Mouse (Mus musculus) adrenal gland, adult 2 months (tissue): ENCODE results near the gene Gm10234. TPM values are rescaled to one million over a fixed set of nuclear protein-coding genes. Genes with fewer than 3 reads are reported as not detected.

Source experiments
- DNase-seq: peaks from one replicate; pipeline ENCODE4 v3.0.0; 2021
- long read RNA-seq: library from polyadenylated mRNA; stranded (forward); transcript quantifications from one replicate; pipeline ENCODE4 v2.0.0, GENCODE M21; 2021
- polyA plus RNA-seq: library from polyadenylated mRNA; depleted of rRNA; stranded (reverse); fragments of >200 nt; gene quantifications from 2 replicates; pipeline ENCODE4 v1.2.3, GENCODE M21; 2012; rRNA removed
- total RNA-seq, 2 experiments: library from RNA; stranded (reverse); gene quantifications; 2 replicates each; pipeline ENCODE4 v1.2.3; 2021

Gene Gm10234
- not detected for total RNA-seq
- polyA plus RNA-seq: not detected in 2 replicates
- long read RNA-seq: 0 reads

DNA sequence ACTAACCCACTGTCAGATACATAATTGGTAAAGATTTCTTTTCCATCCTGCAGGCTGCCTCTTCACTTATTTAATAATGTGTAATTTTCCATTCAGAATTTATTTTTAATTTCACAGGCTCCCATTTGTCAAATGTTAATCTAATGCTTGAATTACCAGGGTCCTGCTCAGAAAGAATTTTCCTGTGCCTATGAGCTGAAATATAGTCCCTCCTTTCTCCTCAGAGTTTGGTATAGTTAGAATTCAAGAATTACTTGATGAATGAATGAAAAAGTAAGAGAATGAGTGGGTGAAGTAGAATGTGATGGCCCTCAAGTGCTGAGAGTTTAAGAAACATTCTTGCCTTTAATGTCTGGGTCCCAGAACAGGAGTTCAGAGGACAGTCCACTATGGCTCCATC lies at the start of gene Gm10234:
Gm10234 (plus strand) TSS at position 301 of the 400 bp plus-strand sequence.
- DNase-seq: no peak

DNA sequence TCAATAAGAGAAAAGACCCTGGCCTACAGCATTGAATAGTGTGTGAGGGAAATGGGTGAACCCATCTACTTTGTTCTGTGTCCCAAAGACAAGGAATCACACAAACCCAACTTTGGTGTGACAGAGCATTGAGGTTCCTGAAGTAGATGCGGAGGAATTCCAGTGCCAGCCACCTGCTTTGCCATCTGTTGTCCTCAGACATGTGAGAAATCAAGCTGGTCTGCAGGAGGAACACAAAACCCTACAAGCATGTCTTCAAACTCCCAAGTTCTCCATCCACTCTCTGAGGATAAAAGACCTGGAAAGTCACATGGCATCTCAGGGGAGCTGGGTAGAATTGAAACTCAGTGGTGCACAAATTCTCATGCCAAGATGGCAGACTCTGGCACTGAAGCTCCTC lies 44.3 kb upstream of the Gm10234 start:
- DNase-seq: no peak

DNA sequence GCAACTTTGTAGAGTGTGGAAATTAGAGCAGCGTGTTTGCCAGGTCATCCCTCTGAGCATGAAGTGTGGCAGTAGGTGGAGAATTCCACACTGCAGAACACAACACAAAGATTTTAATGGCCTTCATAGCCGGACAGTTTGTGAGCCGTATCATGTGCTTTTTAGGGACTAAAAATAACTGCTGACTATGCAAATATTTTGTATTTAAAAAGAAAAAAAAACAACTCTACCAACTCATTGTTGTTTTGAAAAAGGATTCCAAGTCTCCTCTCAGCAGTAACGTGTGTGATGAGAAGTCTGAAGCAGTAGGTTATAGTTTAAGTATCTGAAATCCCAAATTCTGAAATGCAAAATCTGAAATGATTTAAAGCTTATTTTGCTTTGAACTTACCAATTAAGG lies 25.9 kb upstream of the Gm10234 start:
- no peak for DNase-seq

DNA sequence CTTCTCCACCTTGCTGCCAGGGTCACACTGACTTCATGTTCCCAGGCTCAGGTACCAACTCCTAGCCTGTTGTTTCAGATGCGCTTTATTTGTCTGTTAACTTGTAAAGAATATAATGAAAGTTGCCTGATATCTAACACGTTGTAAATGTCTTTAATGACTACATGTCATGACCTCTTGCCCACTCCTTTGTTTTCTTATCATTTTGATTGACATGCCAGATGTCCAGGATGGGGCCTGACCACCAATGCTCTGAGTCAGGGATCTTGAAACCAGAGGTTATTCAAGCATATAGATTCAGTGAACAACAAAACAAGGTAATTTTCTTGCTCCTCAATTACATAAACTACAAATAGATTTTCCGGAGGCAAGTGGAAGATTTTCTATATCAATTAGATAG lies 23.5 kb upstream of the Gm10234 start:
- no peak for DNase-seq

DNA sequence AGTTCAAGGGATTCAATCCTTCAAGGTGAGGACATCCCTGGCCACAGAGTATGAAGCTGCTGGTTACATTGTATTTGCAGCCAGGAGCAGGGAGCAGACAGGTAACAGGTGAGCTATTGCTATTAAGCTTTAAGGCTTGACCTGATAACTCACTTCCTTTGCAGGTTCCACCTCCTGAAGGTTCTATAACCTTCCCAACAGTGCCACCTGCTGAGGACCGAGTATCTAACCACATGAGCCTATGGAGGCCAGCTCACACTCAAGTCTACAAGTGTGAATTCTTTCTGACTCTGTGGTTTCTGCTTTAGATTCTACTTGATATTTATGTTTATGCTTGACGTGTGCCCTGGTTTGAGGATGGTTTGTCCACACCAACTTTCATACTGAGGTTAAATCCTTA lies 21.3 kb upstream of the Gm10234 start:
- DNase-seq: peak; percentile 3

DNA sequence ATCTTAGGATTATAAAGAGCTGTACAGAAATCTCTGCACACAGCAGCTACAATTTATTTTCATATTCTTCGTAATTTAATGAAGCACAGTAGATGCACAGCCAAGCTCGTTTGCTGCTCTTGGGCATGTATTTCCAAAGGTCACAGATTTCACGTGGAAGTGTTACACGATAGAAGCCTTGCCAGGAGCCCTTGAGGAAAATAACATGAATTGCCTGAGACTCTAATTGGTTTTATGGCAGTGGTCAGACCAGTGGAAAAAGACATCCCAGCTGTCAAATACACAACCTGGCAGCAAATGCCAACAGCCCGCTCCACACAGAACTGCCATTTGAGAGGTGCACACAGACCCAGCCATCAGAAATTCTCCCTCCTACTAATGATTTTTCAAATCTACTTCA lies 9.3 kb downstream of the Gm10234 start:
- no peak for DNase-seq

DNA sequence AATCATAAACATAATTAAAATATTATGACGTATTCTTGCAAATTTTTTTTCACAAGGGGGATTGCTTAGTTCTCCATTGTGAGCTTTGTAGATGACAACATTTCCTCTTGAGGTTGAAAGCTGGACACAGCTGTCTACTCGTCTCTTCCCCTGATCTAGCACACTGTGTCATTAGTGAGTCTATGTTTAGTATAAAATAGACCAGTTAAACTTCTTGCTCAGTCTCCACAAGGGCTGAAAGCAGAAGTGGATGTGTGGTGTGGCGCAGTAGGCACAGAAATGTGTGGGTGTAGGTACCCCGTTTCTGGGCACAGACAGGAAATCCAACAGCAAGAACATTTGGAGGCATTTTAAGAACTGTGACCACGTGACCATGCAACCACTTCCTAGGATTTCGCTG lies 12.9 kb downstream of the Gm10234 start:
- no peak for DNase-seq

DNA sequence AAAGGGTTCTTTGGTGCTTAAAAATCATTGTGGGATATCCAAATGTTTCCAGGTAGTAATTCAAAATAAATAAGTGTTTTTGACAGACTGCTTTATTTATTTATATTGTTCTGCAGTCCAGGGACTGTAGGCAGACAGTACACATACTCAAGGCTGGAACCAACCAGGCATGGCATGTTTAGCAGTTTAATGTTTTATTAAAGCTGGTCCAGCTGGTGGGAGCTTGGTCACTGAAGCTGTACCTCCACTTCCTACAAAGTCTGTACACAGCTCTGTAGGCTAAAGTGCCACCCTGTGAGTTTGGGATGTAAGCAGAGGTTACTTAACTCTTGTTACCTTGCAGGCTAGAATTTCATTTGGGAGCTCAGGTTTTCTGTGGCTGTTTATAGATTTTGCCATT lies 27.5 kb downstream of the Gm10234 start:
- no peak for DNase-seq

DNA sequence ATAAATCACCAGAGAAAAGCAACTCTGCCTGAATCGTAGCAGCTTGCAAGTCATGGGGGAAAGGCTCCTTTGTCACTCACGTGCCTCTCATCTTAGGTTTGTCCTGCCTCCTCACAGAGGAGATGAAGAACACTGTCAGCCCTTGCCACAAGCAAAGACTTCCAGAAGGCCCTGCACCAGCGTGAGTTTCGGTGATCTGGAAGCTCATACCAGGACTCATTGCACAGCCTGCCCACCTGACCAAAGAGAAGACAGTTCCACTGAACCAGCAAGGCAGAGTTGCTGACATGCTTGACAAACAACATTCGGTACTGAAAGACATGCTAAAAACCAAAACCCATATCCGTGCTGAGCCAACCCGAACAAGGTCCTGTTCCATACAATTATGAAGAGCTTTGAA lies 31.1 kb downstream of the Gm10234 start:
- no peak for DNase-seq

DNA sequence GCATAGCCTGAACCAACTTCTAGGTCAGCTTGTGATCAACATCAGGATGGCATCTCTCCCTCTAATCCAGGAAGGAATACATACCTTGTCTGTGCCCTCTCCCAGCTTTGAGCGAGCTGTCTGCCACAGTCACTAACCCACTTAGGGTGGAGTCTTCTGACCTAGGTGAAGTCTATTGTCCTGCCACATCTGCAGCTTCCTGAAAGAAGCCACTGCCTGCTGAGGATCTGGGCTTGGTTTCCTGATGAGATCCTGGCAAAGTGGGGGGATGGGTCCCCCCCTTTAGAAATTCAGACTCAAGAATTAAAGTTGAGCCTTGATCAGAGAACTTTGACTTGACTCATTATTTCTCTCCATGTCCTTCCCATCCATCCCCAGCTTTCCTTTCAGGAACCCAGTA lies 32.0 kb downstream of the Gm10234 start:
- DNase-seq: no peak

DNA sequence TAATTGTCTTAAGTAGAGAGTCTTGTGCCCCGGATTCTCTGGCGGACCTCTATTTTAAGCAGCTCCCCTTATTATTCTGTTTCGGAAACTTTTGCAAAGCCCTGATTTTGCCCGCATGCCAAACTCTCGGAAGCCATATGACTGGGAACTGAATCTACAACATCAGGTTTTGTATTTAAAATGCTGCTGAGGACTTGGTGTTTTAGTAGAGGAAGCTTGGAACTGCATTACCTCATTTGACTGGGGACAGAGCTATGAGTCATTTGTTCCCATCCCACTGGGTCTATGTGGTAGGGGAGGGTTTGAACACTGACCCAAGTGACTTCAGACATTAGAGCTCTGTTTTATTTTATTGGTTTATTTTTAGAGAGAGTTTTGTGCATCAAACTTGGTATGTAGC lies 38.2 kb downstream of the Gm10234 start:
- DNase-seq: no peak

DNA sequence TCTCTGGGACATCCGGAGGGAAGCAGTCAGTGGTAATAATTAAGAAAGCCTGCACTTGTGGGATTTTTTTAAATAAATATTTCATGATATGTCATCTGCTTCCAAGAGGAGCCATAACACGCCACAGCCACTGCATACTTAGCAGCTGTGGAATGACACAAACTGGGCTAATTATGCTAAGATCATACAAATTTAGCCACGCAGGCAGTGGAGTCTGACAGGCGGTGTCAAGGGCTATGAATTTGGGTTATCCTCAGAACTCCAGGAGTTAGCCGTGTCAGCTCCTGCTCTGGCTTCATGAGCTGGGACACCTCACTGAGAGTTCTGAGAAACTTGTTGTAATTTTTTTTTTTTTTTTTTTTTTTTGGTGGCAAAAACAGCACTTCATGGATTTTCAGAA lies 40.8 kb downstream of the Gm10234 start:
- no peak for DNase-seq

DNA sequence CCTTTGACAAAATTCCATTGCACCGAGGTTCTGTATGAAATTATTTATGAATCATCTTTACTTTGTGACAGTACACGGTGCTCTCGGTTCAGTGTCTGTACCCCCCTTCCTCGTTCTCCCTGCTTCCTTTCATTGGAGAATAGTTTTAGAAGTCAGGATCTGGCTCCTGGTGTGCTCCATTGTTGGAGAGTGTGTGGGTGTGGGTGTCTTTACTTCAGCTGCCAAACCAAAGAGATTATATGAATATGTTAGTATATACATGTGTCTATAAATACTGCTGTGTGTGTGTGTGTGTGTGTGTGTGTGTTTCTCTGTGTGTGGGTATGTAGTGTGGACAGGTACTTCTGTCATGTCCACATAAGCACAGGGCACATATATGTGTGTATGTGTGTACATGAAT lies 49.9 kb downstream of the Gm10234 start:
- DNase-seq: no peak

Other genes with a start within 250 kb of the Gm10234 start
- gene Kbtbd8, start 204.9 kb upstream of the Gm10234 start, total RNA-seq: 1 to 10 TPM; 3.4 to 4.2 TPM
- 0.06 and 0.50 TPM in 2 replicates for gene Kbtbd8, start 204.9 kb upstream of the Gm10234 start, polyA plus RNA-seq